In the genomic region with DNA sequence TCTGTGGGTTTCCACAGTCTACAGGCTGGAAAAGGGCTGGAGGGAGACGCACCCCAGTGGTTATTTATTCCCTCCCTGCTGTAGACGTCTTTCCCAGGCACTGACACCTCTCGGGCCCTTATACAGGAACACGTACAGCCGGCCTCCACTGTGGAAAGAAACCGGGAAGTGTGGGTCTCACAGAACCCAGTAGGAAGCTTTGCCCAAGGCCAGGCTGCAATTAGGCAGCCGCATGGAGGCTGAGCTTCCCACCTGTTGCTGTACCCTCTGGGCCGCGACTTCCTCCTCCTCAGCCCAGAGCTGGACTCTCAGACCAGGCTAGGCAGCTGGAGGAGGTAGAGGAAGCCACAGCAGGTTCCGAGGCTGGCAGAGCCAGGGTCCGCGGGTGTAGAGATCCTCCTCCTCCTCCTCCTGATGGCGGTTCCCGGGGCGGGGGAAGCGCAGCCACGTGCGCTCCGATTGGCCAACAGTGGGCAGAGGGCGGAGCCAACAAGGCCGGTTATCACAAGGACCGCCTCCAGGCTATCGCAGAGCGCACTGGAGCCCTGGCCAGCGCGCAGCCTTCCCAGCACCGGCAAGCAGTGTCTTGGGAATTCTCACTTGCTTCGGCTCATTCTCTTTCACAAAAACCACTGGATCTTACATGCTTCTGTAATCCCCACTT, we compare ENCODE assay signal across 7 mouse cellular contexts. TPM values are rescaled to one million over a fixed set of nuclear protein-coding genes. Genes with fewer than 3 reads are reported as not detected.
DNase-seq lines count a peak whose midpoint lies in the region; ATAC-seq and TF ChIP-seq lines count a peak whose summit lies in the region.

A gene (plus strand): TSS at position 530 of the 664 bp plus-strand sequence.

- H3K4me3 ChIP-seq in bone marrow, adult 2 months (replicated peaks; ENCODE audit: control insufficient read depth, low read depth, low read length): peak within 1 kb of the TSS; percentile 64
- H3K4me3 ChIP-seq in embryonic facial prominence, embryonic 14.5 days (ENCODE audit: low read depth, low read length): peak within 1 kb of the TSS; percentile 55
- peak within 1 kb of the TSS; percentile 68 for H3K4me3 ChIP-seq in limb, embryonic 12.5 days (replicated peaks)
- peak within 1 kb of the TSS; percentile 53 for H3K4me3 ChIP-seq in midbrain, embryonic 14.5 days (replicated peaks; ENCODE audit: low read depth, low read length)

- H3K27ac ChIP-seq in bone marrow, adult 2 months (ENCODE audit: control insufficient read depth, insufficient read depth, low read depth, low read length, poor library complexity): peak within 1 kb of the TSS; percentile 41
- peak within 1 kb of the TSS; percentile 67 for H3K27ac ChIP-seq in embryonic facial prominence, embryonic 14.5 days (replicated peaks; ENCODE audit: low read depth, low read length)
- peak within 1 kb of the TSS; percentile 76 for H3K27ac ChIP-seq in limb, embryonic 12.5 days
- peak within 1 kb of the TSS; percentile 49; the same call in 1 of the 2 replicates for H3K27ac ChIP-seq in midbrain, embryonic 14.5 days (replicated peaks; ENCODE audit: low read depth, low read length)

- peaks cover 1% of the 10 kb centered on the region; the same call in 1 of the 2 replicates for H3K4me1 ChIP-seq in bone marrow, adult 2 months (ENCODE audit: control insufficient read depth, insufficient read depth, low read length)
- H3K4me1 ChIP-seq in embryonic facial prominence, embryonic 14.5 days (ENCODE audit: control insufficient read depth, insufficient read depth, low read length): 0 out of 2 replicates have a peak, but pooled peaks cover 3% of the 10 kb centered on the region
- H3K4me1 ChIP-seq in limb, embryonic 12.5 days (replicated peaks): peaks cover 22% of the 10 kb centered on the region
- H3K4me1 ChIP-seq in midbrain, embryonic 14.5 days (ENCODE audit: control insufficient read depth, insufficient read depth, low read length): peaks cover 13% of the 10 kb centered on the region

- TF ChIP-seq CTCF in bone marrow, adult 2 months (IDR thresholded peaks at IDR 0.05; ENCODE audit: control insufficient read depth, insufficient read depth, low read length): no peak

- DNase-seq in embryonic facial prominence, embryonic 14.5 days (ENCODE audit: low spot score): peak; percentile 97
- peak; percentile 95 for DNase-seq in heart, adult 8-10 months (ENCODE audit: low spot score)
- DNase-seq in kidney, adult 8-10 months: peak; percentile 92 to 96
- DNase-seq in midbrain, embryonic 14.5 days: peak; percentile 95
- DNase-seq in spleen, adult 12 weeks (ENCODE audit: low spot score): peak; percentile 58

- H3K4me2 ChIP-seq in embryonic facial prominence, embryonic 14.5 days (ENCODE audit: low read depth, low read length): peak within 1 kb of the TSS; percentile 88
- H3K4me2 ChIP-seq in limb, embryonic 12.5 days: peak within 1 kb of the TSS; percentile 95
- peak within 1 kb of the TSS; percentile 96 for H3K4me2 ChIP-seq in midbrain, embryonic 14.5 days (ENCODE audit: low read length)

- peak; percentile 81 for TF ChIP-seq POLR2A in bone marrow, adult 2 months (IDR thresholded peaks at IDR 0.05; ENCODE audit: borderline replicate concordance, control insufficient read depth, low read depth, low read length)

- H3K9me3 ChIP-seq in embryonic facial prominence, embryonic 14.5 days (ENCODE audit: control insufficient read depth, low read length): no peaks in the 10 kb centered on the region
- H3K9me3 ChIP-seq in limb, embryonic 12.5 days: no peaks in the 10 kb centered on the region
- H3K9me3 ChIP-seq in midbrain, embryonic 14.5 days (ENCODE audit: control insufficient read depth, low read length): no peaks in the 10 kb centered on the region

- H3K9ac ChIP-seq in embryonic facial prominence, embryonic 14.5 days (ENCODE audit: low read depth, low read length): peak within 1 kb of the TSS; percentile 47
- H3K9ac ChIP-seq in limb, embryonic 12.5 days (replicated peaks): peak within 1 kb of the TSS; percentile 61
- H3K9ac ChIP-seq in midbrain, embryonic 14.5 days (replicated peaks; ENCODE audit: low read length): peak within 1 kb of the TSS; percentile 56

- H3K27me3 ChIP-seq in embryonic facial prominence, embryonic 14.5 days (replicated peaks; ENCODE audit: control insufficient read depth, insufficient read depth, low read length): no peaks in the 10 kb centered on the region
- no peaks in the 10 kb centered on the region for H3K27me3 ChIP-seq in limb, embryonic 12.5 days
- H3K27me3 ChIP-seq in midbrain, embryonic 14.5 days (ENCODE audit: control insufficient read depth, insufficient read depth, low read length): no peaks in the 10 kb centered on the region; the same call in none of the 2 replicates

- no peaks in the 10 kb centered on the region for H3K36me3 ChIP-seq in embryonic facial prominence, embryonic 14.5 days (ENCODE audit: control insufficient read depth, insufficient read depth, low read length)
- no peaks in the 10 kb centered on the region for H3K36me3 ChIP-seq in limb, embryonic 12.5 days
- H3K36me3 ChIP-seq in midbrain, embryonic 14.5 days (ENCODE audit: control insufficient read depth, insufficient read depth, low read length): no peaks in the 10 kb centered on the region

- 1% methylated on average over 28 of the region's 28 CpGs for WGBS in bone marrow, adult 2 months
- 2% methylated on average over 18 of the region's 28 CpGs for WGBS in embryonic facial prominence, embryonic 14.5 days
- under 1% methylated on average over 28 of the region's 28 CpGs for WGBS in limb, embryonic 12.5 days
- WGBS in midbrain, embryonic 14.5 days: under 1% methylated on average over 28 of the region's 28 CpGs

- ATAC-seq in embryonic facial prominence, embryonic 14.5 days (ENCODE audit: low read depth): peak; percentile 98
- ATAC-seq in limb, embryonic 12.5 days (ENCODE audit: insufficient number of reproducible peaks, insufficient read depth, low FRiP score, low TSS enrichment, low read depth): peak; percentile 97
- peak; percentile 99 for ATAC-seq in midbrain, embryonic 14.5 days (ENCODE audit: low FRiP score, low TSS enrichment)

RNA-seq across cellular contexts. Expression of the gene that starts here (rescaled TPM):
- polyA plus RNA-seq in bone marrow, adult 2 months (2011; ENCODE audit: insufficient read depth, insufficient read length, low replicate concordance, missing spikeins): 0.65 and 2.9 TPM in 2 replicates
- polyA plus RNA-seq in embryonic facial prominence, embryonic 14.5 days (2014; fragmentation: Nextera tagmentation; extraction: Ambion mirVana): 1.2 and 1.4 TPM in 2 replicates
- total RNA-seq in heart, adult 8-10 months (2022): 10 to 100 TPM; 32.8 to 51.7 (median 39.3) TPM
- polyA plus RNA-seq in limb, embryonic 12.5 days (2016; fragmentation: Nextera tagmentation; extraction: Ambion mirVana): 5.0 and 6.4 TPM in 2 replicates
- polyA plus RNA-seq in midbrain, embryonic 14.5 days (2014; fragmentation: Nextera tagmentation; extraction: Ambion mirVana): 0.63 and 1.3 TPM in 2 replicates

Comparison
In these comparisons a context has a peak if more than half of its experiments do, and no peak if none do; other contexts are left out.
1. Peak in every context shown above with its lines: DNase-seq, ATAC-seq, H3K4me3 ChIP-seq and H3K27ac ChIP-seq.